Mouse (Mus musculus): ENCODE results near the gene Nup85. TPM values are rescaled to one million over a fixed set of nuclear protein-coding genes. Genes with fewer than 3 reads are reported as not detected.
"Not testable (repeated sequence)": the region's sequence is repeated elsewhere in the genome, so short reads cannot be mapped to it uniquely, and the experiment has no call there.

Nup85 gene
- total RNA-seq (2022), result 10 to 100 TPM; 47.0 to 64.9 (median 53.1) TPM

DNA sequence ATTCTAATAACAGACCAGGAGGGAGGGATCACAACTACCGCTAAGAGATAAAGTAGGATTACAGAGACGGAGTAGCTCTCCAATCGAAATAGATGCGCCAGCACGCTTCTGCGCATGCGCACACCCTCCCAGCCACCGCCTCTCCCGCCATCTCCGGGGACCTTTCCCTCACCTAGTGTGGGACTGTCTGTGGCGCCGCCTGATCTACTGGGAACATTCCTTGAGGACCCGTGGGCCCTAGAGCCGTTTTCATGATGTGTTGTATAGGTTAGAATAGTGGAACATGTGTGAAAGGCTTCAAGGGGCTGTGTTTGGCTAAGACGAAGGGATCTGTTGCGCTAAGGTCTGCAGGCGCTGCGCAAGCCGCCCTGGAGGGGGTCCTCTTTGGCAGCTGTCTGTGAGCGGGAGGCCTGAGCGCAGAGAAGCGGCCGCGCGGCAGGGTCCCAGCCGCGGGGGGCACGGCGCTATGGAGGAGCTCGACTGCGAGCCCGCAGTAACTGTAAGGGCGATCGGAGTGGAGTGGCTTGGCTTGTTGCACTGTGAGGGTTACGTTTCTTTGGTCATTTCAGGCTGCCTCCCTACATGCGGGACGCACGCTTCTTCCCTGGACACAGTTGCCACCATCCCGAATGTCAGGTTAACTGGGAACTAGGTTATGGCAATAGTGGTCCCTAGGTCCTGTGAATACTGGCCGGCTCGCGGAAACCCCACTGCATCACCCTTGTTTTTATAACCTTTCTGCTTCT lies at the start of gene Nup85:
Gene Nup85 (plus strand): TSS at position 371 of the 746 bp plus-strand sequence.
- DNase-seq (ENCODE audit: low spot score in 2 of 2), result peak; percentile 95 to 98

DNA sequence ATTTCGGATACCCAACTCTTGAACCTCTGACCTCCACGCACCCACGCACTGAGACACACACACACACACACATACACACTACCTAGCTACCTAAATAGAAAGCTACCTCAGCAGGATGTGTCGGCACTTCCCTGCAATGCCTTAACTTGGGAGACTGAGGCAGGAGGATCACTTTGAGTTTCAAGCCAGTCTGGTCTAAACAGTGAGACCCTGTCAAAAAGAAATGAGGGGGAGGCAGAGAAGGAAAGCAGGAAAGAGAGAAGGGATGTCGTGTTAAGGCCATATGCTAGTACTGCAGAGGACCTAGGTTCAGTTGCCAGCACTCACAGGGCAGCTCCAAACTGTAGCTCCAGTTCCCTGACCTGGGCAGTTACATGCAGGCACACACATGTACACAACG lies 49.2 kb upstream of the Nup85 start:
- DNase-seq (ENCODE audit: low spot score in 2 of 2), result no peak

DNA sequence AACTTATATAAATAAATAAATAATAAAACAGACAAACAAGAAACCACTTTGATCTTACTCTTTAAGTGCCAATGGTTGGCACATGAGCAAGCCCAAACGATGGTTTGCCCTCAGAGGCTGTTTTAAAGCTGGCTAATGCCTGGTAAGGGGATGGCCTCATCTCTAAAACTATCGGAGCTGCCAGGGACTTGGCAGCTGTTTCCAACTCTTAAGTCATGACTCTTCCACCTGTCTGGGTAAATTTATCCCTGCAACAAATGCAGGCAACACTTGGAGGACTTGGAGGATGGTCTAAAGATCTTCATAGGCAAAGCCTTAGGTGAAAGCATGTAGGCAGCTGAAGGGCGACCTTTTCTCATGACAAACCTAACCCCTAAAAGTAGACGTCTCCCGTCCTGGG lies 47.3 kb upstream of the Nup85 start:
- DNase-seq (ENCODE audit: low spot score in 2 of 2), result no peak

DNA sequence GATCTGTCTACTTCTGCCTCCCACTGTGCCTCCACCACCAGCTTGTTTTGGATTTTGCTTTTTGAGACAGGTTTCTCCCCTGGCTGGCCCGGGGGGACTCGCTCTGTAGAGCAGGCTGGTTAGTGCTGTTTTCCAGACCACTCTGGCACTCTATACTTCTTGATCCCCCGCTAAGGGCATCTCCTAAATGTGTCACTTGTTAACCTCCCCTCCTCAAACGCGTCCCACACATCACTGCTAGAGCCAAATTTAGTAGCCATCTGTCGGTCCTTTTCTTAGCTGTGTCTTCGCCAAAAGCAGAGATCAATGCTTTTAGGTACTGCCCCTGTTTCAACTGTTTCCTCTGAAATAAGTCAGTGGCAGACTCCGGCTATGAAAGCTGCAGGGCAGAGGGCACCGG lies 45.5 kb upstream of the Nup85 start:
- no peak for DNase-seq (ENCODE audit: low spot score in 2 of 2)

DNA sequence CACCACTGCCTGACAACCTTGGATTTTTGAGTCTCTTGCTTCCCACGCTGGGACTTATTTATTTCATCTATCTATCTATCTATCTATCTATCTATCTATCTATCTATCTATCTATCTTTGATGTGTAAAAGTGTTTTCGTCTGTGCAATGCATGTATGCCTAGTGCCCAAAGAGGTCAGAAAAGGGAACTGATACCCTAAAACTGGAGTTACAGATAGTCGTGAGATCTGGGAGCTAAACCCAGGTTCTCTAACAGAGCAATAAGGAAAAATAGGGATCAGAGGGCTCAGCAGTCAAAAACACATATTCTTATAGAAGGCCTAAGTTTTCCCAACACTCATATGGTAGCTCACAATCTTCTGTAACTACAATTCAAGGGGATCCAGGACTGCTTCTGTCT lies 44.7 kb upstream of the Nup85 start:
- DNase-seq (ENCODE audit: low spot score in 2 of 2), result no peak

DNA sequence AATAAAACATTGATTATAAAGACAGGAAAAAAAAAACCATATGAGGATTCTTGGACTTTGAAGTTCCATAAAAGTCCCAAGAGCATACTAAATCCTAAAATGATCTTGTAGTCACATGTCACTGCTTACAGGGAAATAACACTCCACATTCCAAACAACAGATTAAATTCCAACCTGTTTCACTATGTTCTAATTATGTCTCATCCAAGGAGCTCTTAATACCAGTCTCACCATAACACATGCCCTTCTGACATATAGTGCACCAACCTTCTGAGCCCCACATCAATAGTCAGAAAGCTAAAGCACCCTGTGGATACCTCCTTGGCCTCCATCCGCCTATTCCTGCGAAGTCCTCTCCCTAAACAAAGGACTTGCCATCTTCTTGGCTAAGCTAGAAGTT lies 44.0 kb upstream of the Nup85 start:
- no peak for DNase-seq (ENCODE audit: low spot score in 2 of 2)

DNA sequence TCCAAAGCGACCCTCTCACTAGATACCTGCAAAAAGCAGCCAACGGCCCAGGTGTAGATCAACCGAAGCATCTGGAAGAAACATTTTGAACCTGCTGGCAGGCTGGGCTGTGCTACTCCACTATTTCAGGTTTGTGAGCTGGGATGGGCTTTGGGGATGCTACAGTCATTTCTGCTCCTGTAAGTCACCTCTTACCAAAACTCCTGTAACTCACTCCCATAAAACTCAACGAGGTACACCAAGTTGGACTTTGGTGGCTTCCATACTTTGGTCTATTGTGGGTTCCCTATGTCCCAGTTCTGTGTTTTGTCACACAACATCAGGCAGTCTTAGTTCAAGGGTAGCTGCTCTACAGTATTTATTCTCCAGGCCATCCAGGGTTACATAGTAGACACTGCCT lies 43.2 kb upstream of the Nup85 start:
- no peak for DNase-seq (ENCODE audit: low spot score in 2 of 2)

DNA sequence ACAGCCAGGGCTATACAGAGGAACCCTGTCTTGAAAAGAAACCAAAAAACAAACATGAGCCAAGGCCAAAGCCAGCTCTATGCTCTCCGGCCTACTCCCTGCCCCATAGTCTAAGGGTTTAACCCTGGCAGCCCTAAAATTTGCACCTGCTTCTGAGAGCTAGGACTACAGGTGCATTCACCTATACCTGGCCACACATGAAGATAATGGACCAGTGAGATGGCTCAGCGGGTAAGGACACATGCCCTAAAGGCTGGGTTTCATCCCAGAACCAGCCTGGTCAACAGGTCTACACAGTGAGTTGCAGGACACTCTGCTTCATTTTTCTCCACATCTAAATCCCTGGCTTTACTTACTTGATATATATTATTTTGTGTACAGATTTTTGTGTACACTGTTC lies 42.0 kb upstream of the Nup85 start:
- no peak for DNase-seq (ENCODE audit: low spot score in 2 of 2)

DNA sequence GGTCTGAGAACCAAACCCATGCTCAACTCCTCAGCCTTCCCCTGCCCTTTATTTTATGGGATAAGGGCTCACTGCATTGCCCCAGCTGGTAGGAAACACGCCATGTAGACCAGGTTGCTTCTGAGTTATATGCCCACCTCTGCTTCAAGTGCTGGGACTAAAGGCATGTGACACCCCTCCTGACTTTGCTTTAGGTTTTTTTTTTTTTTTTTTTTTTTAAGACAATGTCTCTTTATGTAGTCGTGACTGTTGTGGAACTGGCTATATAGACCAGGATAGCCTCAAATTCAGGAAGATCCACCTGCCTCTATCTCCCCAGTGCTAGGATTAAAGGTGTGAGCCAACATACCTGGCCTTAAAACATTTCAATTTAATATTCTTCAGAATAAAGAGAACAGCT lies 41.5 kb upstream of the Nup85 start:
- DNase-seq (ENCODE audit: low spot score in 2 of 2), result no peak

DNA sequence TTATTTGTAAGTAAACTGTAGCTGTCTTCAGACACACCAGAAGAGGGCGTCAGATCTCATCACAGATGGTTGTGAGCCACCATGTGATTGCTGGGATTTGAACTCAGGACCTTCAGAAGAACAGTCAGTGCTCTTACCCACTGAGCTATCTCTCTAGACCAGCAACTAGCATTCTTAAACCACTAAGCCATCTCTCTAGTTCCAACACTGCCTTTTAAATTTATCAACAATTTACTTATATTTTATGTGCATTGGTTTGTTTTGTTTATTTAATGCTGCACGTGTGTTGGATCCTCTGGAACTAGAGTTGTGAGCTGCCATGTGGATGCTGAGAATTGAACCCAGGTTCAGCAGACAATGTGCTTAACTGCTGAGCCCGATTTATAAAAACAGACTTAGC lies 37.8 kb upstream of the Nup85 start:
- DNase-seq (ENCODE audit: low spot score in 2 of 2), result not testable (repeated sequence)

DNA sequence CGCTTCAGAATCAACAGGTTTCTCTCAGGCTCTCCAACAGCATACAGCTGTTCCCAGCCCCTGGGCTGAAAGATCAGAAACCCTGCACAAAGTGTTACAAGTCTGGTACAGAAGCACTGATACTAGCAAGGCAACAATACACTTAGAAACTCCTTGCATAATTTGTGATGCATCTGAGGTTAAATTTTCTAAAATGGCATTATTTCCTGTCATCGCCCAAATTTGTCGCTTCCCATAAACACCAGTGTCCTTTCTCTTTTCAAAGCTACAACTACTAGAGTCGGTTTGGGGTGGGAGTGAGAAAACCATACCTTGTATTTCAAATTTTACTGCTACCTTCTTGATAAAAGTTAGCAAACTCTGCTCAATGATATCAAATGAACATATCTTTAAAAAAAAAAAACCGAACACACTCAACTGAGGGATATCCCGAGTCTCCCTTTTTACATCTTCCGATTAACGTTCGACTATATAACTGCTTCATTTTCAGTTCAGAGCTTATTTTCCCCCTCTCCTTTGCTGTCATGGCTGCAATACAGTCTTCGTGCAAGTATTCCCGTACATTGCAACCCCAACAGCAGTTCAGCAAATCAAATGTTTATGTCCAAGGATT lies 29.4 kb upstream of the Nup85 start:
- no peak for DNase-seq (ENCODE audit: low spot score in 2 of 2)

DNA sequence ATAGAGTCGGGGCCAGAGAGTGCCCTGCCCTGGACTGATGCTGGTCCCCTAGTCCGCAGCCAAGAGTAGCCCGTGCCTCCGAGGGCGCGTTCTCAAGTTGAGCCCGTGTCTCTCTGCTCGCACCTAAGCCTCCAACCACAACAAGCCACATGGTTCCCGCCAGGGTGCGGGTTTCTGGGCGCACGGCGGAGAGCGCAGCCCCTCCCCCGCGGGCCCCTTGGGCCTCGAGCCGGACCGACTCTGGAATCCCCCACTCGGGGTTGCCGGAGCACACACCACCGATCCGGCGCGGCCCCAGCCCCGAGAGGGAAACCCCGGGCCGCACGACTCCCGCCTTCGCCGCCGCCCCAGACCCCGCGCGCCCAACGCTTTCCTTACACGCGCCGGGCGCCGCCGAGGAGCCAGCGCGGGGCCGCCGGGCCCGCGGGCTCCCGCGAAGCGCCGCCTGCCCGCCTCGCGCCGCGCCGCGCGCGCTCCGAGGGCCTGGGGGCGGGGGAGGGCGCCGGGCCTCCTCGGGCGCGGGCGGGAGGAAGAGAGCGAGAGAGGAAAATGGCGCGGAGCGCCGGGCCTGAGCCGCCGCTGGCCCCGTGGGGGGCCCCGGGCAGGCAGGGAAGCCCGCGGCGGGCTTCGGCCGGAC lies 28.7 kb upstream of the Nup85 start:
- peak in 1 of 2 experiments; percentile 30 for DNase-seq (ENCODE audit: low spot score in 2 of 2)

DNA sequence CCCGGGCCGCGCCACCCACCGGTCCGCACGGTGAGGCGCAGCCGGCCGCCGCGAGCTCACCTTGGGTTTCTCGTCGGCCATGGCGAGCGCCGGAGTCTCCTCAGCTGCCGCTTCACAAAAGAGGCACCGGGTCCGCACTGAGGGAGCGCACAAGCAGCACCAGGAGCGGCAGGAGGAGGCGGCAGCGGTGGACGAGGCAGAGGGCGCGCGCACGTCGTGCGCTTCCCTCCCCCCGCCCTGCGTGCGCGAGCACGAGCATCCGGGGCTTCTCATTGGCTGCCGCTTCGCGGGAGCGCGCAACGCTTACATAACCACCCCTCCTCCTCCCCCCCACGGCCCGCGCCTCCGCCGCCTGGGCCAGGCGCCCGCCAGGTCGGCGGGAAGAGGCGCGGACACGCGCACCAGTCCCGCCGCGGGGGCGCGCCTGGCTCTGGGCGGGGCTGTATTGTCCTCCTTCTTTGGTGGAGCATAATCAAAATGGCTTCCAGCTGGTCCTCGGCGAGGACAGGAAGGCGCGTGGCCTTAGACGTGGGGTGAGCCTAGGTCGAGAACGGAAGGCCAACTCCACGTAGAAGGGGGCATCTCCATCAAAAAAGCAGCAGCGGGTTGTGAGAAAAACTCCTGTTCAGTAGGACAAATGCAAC lies 28.1 kb upstream of the Nup85 start, which contains the start of gene Sumo2:
Gene Sumo2 (minus strand): TSS at position 239 of the 644 bp plus-strand sequence.
- DNase-seq (ENCODE audit: low spot score in 2 of 2), result peak; percentile 93 to 97

DNA sequence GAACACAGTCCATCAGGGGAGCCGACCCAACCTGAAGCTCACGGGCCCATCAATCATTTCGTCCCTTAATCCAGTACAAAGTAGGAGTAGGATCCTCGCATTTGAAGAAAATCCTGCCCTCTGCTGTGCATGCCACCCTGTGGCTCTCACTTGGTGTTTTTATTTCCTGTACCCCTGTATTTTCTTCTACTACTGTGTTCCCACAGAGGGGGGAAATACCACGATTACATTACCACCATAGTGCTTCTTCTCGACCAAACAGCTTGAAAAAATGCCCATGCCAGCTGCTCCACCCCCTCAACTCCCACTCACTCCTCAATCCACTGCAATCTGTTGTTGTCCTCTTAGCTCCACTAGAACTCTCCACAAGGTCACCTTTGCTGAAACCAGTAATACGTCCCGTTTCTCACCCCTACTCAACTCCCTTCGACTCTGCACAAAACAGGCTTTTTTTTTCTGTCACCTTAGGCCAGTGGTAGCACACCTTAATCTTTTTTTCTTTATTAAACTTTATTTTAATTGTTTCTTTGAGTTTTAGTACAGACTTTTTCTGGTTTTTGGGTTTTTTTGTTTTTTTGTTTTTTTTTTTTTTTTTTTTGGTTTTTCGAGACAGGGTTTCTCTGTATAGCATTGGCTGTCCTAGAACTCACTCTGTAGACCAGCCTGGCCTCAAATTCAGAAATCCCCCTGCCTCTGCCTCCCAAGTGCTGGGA lies 27.2 kb upstream of the Nup85 start:
- DNase-seq (ENCODE audit: low spot score in 2 of 2), result peak; percentile 41 to 63

DNA sequence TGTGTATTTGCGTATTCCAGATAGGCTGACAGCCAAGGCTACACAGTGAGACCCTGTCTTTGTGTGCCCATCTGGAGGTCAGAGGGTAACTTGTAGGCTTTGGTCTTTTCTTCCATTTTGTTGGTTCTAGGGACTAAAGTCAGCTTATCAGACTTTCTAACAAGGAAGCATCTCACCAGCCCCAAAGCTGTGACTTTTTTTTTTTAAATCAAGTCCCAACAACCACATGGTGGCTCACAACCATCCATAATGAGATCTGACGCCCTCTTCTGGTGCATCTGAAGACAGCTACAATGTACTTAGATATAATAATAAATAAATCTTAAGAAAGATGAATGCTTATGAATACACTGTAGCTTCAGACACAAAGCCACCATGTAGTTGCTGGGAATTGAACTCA lies 26.2 kb upstream of the Nup85 start:
- DNase-seq (ENCODE audit: low spot score in 2 of 2), result no peak

DNA sequence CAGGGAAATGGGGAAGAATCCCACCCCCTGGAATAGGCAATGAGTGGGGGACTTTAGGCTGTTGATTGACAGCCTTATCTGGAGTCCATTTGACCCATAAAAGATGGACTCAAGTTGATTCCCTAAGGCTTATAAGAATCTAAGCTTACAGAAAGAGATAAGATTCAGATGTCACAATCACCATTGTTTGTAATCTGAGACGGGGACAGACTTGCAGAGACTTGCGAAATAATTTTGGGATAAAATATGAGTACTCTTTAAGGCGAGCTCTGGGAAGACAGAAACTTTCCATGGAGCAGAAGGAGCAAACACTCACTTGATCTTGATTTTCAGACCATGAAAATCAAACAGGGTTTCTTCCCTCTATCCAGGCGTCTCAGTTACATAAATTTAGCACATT lies 20.7 kb upstream of the Nup85 start:
- no peak for DNase-seq (ENCODE audit: low spot score in 2 of 2)

DNA sequence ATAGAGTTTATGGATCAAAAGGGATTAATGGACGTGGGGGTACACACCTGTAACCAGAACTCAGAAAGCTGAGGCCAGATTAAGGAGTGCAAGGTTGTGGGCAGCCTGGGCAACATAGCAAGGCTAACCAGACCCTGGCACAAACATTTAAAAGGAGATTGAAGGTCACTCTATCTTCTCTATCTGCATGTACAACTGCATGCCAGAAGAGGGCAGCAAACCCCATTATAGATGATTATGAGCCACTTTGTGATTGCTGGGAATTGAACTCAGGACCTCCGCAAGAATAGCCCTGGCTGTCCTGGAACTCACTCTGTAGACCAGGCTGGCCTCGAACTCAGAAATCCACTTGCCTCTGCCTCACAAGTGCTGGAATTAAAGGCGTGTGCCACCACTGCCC lies 11.5 kb upstream of the Nup85 start:
- DNase-seq (ENCODE audit: low spot score in 2 of 2), result no peak

DNA sequence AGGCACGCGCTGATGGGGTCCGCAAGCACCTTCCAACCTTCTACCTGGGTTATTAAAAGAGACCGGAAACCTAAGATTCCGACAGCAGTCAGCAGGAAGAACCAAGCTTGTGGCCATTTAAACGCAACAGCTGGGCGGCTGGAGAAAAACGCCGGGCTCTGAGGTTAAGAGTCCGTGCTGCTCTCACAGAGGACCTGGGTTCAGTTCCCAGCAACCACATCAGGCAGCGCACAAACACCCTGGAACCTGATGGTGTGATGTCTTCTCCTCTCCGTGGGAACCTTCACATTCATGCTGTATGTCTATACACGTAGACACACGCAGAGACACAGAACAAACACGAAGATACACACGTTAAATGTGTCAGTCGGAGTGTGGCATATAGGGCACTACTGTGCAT lies 8.5 kb upstream of the Nup85 start:
- DNase-seq (ENCODE audit: low spot score in 2 of 2), result no peak

DNA sequence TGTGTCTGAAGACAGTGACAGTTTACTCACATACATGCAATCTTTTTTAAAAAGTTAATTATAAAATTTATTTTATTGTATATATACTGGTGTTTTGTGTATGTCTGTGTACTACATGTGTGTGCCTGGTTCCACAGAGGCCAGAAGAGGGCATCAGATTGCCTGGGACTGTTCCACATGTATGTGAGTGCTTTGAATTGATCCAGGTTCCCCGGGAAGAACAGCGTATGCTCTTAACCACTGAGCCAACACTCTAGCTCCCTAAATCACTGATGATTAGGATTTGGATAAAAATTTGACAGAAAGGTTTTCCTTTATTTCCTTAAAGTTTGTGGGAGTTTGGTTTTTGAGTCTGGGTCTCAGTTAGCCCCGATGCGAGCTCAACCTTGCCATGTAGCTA lies 828 bp upstream of the Nup85 start:
- no peak for DNase-seq (ENCODE audit: low spot score in 2 of 2)

DNA sequence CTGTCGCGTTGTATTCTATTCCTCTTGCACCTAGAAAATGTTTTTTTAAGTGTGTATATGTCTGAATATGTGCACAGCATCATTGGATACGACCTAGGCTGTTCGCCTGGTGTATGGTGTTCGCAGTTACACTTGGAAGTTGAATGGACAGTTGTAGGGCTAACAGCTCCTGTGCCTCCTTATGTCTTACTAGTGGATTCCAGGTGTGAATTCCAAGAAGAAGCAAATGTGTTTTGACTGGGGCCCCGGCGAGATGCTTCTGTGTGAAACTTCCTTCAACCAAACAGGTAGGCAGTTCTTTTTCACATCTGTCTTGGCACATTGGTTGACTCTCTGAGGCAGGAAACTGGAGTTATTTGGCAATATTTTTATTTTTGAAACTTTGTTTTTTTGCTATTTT lies 727 bp downstream of the Nup85 start:
- DNase-seq (ENCODE audit: low spot score in 2 of 2), result no peak

DNA sequence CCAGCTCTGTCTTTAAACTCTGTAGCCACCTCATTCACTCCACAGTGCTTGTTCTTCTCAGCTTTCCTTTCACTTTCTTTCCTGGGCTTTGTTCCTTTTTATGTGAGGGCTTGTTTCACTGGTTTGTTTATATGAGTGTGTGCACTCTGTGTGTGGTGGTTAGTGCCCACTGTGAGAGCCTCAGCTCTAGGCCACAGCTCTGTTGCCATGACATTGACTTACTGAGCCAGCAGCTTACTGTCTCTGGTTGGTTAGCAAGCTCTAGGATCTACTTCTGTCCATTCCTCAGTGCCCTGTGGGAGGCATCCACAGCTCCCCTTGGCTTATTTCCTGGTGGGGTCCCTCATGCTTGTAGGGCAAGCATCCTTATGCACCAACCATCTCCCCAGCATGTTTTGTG lies 14.8 kb downstream of the Nup85 start:
- DNase-seq (ENCODE audit: low spot score in 2 of 2), result no peak
